Mouse (Mus musculus) hindlimb bud, embryonic 11.5 days (tissue): ENCODE data around the gene Myo1h.

Experiments
- DNase-seq: peaks from one replicate; pipeline ENCODE4 v3.0.0-alpha.2; 2012; ENCODE audit warnings: low read depth, low spot score; ENCODE audit errors: extremely low spot score

Gene Myo1h

DNA sequence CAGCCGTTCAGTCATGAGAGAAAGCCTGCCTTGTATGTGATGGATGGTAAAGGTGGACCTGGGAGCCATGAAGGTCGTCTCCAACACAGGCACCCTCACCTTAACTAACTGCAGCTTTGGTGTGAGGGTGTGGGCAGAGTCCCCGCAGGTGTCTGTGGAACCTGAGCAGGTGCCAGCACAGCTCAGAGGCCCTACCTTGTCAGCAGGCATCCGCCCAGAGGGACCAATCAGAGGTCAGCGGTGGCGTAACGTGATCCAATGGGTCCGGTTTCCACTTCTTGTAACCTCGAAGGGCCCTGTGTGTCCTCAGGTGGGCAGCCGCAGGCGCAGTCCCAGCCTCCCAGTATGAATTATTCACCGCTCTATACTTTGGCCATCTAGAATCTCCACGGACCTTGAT is at the start of gene Myo1h:
Gene Myo1h (plus strand): TSS at position 293 of the 400 bp plus-strand sequence.
- no peak for DNase-seq

DNA sequence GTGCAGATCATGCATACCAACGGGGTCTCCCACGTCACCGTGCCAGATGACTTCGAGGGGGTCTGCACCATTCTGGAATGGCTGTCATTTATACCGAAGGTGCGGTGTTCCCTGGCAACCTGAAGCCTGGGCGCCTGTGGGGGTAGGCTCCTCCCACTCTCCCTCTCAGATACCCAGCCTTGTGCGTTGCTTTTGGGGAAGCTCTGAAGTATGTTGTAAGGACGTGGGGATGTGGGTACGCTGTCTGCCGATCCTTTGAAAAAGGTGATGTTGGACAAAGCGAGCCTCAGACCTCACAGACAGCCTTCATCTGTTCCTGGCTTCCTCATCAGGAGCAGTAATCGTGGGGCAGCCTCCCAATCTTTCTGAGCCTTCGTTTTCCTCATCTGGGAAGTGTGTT is 49.2 kb upstream of the Myo1h start:
- DNase-seq: no peak

DNA sequence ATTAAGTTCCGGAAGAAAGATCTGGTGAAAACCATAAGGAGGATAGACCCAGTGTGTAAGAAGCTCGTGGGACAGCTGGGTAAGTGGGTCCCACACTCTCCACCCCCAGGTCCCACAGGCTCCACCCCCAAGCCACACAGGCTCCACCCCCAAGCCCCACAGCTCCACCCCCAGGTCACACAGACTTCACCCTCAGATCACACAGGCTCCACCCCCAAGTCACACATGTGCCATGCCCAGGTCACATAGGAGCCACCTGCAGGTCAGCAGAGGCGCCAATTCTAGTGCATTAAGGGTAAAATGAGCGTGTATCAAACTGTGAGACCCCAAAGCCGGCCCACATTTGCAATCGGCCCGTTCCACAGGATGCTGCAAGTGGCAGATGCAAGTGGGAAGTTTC is 42.5 kb upstream of the Myo1h start:
- DNase-seq: no peak

DNA sequence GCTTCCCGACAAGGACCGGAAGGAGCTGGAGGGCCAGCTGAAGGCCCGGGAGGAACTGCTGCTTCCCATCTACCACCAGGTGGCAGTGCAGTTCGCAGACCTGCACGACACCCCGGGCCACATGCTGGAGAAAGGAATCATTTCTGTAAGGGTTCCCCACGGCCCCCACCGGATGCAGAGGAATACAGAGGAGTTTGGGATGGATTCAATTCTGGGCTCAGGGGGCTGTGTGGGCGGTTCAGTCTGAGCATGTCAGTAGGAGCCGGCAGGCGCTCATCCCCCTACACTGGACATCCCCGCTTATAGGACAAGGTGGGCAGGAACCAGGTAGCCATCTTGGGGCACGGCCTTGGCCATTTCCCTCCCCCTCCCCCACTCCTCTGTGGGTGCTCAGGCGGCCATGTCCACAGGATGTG is 40.8 kb upstream of the Myo1h start:
- DNase-seq: peak; percentile 63

DNA sequence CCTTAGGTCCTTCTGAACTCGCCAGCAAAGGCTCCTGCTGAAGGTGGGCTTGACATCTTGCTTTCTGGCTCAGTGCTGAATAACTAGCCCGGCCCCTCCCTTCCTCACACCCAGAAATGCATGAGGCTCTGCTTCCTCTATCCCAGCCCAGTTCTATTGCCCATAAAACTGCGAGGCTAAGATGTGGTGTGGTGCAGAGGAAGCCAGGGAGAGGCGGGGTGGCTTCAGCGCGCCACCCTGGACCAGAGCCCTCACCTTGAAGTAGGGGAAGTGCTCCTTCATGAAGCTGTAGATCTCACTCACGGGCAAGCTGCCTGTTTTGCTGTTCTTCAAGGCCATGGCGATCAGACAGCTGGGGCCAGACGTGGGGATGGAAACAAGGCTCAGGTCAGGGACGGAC is 29.5 kb upstream of the Myo1h start:
- DNase-seq: no peak

DNA sequence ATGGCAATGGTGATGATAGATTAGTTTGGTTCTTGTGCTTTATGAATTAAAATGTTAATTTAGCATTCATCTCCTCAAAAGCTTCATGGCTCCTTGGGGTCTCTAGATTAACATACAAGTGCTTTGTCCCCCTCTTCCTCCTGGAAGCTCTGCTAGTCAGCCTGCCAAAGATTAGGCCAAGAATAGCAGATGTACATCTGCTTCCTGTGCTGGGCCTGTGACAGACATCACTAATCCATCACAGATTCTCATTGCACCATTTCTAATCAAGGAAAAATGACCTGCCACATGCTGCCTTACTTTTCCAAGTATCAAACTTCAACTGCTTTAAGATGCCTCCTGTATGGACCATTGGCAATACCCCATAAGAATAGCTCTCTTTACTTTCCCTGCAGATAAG is 27.5 kb upstream of the Myo1h start:
- DNase-seq: no peak

DNA sequence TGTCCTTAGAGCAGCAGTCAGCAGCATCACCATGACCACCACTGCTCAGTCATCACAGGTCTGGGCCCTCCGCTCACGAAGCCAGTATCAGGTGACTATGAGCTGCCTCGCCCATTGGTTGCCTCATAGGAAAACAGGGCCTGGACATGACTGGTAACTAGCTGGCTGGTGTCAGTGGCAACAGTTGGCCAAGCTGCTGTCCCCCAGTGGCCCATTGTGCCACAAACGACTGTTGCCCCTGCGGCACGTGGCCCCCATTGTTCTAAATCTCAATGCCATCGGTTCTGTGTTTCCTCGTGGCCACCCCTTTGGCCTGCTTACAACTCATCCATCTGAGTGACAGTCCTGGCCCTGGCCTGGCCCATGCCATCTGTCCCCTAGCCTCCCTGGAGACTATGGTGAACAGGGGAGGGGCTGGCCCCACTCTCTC is 24.9 kb upstream of the Myo1h start:
- DNase-seq: no peak

DNA sequence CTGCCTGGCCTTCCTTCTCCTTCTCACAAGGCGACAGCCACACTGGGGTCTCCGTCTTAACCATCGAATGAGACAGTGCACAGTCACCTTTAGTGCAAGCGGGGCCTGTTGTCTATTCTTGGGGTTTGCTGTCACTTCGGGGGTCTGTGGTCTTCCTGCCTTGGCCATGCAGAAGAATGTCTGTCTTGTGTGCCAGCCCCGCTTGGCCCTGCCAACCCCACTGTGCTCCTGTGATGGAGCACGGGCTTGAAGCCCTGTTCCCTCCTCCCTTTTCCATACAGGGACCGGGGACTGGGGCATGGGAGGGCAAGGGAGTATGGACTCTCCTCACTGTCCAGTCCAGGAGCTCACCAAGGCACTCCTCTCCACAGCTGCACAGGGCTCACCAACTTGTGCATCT is 24.2 kb upstream of the Myo1h start:
- DNase-seq: no peak

DNA sequence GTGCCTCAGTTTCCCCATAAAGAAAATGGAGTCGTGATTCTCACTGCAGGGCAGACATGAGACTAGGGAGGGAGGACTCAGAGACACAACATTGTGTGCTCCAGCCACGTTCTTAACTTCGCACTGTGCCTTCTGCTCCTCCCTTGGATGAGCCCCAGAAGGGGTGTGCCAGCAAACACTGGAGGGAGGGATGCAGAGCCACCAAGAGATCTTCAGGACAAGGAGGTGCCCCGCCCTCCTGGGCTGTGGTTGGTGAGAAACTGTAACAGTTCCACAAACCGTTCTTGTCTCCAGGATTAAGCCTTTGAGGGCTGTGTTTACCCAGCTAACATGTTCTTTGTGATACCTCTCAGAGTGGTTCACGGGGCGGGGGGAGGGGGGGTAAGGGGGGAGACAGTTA is 20.3 kb upstream of the Myo1h start:
- no peak for DNase-seq

DNA sequence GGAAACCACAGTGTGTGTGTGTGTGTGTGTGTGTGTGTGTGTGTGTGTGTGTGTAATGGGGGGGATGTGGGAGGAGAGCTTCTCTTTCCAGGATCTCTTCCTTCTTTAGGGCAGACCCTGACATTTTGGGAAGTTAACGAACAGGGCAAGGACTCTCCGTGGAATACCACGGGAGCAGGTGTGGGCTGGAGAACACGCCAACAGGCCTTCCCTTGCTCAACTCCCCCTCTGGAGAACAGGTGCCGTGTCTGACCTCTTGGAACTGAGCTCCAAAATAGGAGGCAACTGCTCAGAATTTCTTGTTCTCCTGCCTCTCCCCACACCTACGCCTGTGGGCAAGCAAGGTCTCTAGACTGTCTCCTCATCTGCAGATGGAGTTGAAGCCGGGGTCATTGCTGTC is 19.5 kb upstream of the Myo1h start:
- no peak for DNase-seq

DNA sequence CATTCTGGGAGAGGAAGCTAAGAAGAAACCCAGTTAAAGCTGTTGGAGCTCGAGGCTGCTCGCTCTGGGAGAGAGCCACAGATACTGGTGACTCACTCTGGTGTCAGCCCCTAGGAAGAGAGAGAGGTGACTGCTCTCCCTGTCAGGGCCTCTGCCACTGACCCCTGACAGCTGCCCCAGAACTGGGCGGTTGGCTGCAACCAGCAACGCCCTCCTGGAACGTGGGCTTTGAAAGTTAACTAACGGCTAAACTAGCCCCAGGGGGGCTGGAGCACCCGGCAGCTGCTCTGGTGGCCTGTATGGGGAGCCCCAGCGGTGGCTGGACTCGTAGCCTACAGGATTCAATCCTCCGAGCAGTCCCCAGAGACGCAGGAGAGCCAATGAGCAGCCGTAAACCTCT is 19.0 kb upstream of the Myo1h start:
- no peak for DNase-seq

DNA sequence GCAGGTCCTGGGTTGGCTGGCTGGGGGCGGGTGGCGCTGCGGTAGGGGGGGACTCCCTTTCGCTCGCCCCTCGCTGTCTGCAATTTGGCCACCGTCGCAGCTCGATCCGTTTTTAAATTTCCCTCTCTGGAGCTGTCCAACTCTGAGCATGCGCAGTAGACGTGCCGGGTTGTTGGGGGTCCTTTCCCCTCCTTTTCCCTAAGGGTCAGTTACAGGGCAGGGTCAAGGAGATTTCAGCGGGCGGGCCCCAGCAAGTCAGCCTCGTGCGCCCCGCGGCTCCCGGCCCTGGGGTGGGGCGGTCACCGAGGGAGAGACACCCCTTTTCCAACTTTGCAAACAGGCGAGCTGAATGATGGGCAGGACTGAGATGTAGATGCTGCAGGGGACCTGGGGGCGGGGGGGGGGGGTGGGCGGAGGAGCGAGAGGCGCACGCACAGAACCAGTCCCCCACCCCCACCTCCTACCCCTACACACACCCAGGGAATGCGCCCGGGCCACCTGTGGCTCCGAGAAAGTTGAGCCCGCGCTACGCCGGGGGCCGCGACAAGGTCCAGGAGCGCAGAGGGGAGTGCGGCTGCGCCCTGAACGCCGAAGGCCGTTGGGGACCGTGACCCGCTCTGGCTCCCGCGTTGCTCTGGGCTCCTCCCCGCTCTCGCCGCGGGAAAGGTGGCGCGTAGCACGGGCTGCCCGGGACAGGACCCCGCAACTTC is 15.1 kb upstream of the Myo1h start, which contains the start of gene Foxn4:
Gene Foxn4 (minus strand): TSS at position 115 of the 710 bp plus-strand sequence.
- no peak for DNase-seq

DNA sequence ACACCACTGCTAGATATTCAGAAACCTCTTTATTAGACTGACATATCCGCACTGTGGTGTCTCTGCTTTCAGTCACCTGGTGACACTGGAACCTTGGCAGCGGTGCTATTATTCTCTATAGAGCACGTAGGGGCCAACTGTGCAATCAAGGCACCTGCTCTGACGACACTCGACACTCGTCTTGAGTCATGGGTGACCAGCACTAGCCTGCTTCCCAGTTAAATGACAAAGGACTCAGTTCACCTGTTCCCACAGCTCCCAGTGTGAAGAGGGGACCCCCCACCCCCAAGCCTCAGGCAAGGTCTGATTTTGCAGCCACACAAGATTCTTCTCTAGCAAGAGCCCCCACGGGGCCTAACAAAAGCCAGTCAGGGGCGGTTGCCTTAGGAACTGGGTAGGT is 13.6 kb upstream of the Myo1h start:
- no peak for DNase-seq

DNA sequence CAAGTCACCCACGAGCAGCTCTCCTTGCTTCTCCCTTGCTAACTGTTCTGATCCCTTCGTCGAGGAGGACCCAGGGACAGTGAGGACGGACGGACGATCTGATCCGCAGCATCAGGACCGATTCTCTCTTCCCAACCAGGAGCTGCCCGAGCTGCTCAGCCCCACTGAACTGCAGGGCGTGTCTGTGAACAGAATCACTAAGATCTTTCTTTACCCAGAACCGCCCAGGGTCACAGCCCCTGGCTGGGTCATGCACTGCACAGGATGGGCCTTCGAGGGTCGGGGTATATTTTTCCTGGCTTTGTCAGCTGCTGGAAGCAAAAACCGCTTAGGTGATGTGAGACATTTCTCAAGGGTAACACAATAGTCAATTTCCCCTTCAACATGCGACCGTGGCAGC is 13.0 kb upstream of the Myo1h start:
- DNase-seq: no peak

DNA sequence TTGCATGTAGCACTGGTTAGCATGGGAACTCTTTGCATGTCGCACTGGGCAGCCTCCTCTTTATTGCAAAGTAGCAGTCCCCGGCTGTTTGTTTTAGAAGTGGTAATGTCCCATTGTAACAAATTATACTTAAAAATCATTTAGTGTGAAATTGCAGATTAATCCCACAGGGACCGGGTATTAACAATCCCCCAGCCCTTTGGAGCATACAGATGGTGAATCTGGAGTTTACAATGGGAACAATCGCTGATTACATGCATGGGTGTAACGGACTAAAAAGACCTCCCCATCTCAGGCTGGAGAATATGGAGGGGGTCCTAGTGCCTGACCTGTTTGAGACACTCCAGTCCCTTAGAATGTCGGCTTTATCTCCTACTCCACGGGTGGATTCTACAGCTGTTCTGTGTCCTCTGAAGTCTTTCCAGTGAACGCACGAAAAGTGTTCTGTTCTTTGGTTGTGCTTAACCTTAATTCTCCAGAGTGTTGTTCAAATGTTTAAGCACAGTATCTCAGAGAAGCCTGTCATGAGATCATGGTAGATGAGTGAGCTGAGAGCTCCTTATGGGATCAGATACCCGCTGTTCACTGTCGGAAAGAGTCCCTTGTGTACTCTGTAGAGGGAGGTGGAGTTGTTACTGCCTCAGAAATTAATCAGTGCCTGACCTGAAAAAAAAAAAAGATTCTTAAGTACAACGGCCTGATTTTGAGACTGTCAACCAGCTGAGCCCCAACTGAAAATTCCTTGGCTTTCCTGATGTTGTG is 9.4 kb upstream of the Myo1h start:
- no peak for DNase-seq

DNA sequence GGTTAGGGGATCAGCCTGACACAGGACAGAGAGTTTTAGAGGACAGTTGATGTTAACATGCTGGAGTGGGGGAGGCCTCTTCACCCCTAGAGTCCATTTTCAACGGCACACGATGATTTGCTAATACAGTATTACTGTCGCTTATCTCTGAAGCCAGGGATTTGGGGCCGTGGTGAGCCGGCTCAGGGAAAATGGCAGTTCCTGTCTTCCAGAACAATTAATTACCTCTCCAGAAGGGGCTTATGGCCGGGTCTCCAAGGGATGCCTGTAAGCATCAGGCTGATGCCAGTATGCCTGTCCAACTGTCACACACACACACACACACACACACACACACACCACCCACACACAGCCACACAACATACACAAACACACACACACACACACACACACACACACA is 6.6 kb upstream of the Myo1h start:
- no peak for DNase-seq

DNA sequence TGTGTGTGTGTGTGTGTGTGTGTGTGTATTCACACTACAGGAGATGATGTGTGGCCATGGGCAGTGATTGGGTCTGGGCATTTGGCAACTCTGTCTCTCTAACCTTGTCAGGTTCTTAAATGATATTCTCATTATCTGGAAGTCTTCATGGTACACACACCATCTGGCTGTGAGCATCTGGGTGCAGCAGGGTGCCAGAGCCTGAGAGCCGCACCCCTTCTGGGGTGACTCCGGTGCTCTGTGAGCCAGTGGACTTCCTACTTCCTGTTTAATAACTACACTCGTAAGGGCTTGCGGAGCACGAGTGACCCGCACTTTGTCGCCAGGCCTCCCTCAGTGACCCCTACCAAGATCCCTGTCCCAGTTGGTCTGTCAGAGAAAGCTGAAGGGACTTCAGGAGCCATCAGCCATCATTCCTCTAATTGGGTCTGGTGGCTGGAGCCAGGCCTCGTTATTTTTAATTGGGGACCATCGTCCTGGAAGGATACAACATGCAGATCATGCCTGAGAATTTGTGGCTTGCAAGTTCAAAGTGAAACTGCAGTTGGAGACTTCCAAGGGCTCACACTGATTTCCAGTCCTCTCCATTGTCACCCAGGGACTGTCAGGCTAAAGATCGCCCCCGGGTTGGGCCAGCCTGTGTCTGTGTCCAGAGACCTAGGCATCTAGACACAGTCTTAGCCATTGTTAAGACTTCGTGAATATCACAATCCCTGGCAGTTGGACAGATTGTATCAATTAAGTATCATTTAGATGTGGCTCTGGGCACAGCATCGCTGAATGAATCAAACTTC is 4.2 kb upstream of the Myo1h start:
- no peak for DNase-seq

DNA sequence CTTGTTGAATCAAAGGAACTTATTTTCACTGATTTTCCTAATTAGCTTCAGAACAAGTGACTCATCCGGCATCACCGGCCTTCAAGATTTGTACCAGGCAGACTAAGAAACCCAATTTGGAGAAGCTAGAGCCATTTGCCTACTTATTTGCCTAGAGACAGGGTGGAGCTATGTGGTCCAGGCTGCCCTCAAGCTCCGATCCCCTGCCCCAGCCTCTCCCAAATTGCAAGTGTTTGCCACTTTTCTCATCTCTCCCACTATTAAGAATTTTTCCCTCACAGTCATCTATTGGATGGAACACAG is 3.6 kb upstream of the Myo1h start:
- no peak for DNase-seq

DNA sequence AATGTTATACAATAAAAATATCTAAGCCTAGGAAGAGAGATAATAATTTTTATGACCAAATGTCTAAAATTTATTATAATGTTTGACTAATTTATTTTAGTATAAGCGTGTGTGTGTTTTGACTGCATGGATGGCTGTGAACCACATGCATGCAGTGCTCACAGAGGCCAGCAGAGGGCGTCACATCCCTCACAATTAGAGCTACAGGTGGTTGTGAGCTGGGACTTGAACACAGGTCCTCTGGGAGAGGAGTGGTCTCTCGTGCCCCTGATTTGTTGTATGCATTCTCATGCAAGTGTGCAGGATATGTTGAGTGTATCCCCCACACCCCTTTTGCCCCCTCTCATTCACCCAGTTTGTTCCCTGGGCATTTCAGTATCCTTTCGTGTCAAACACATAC is 2.9 kb upstream of the Myo1h start:
- no peak for DNase-seq

DNA sequence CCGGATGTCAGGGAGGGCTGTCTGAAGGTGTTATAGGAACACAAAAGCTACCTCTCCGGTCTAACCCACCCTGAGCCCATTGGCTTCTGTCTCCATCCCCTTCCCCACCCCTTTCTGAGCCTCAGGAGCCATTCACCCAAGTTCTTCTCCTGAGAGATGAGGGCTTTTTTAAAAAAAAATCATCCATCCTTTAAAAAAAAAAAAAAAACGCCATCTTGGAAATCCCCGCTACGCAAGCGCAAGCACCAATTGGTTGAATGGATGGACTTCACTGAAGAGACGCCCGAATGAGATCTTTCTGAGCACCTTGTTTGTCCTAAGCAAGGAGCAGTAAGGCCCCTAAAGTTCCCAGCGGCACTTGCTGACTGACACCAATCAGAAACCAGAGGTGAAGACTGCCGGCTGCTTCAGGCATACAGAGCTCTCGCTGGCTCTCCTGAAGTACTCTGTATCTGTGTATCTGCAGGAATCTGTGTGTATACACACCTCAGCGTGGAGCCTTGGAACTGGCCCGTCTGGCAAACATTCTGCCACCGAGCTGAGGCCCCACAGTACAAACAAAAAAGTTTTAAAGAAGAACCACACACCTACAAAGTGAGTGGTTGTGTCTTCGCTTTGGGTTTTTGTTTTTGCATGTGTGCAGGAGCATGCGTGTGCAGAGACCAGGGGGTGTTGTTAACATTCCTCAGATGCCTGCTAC is 1.9 kb upstream of the Myo1h start:
- DNase-seq: no peak

DNA sequence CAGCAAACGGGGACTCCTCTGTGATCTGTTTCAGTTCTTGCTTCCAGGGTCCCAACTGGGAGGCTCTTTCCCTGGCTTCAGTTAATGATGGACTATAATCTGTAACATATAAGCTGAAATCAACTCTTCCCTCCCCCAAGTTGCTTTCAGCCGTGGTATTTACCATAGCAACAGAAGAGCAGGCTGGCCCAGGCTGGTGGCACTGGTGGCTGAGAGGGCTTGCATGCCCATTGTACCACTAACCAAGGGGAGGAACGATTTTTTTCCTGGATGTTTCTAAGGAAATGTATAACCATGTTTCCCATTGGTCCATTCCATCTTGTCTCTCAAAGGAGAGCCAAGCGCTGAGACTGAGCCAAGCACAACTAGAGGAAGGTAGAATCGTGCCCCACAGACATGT is 570 bp upstream of the Myo1h start:
- no peak for DNase-seq
